Mouse (Mus musculus) midbrain, embryonic 16.5 days (tissue): ENCODE measurements around the gene Ppp1r27. TPM values are rescaled to one million over a fixed set of nuclear protein-coding genes. Genes with fewer than 3 reads are reported as not detected.

Source experiments
- ATAC-seq: fragments of 200-750 bp; cut with Nextera tagmentation; 2 replicates; pipeline ENCODE4 v1.8.0; 2017; ENCODE audit warnings: moderate TSS enrichment
- H3K27ac ChIP-seq: fragments of 300-500 bp; sonication (generic); 2 replicates; pipeline ENCODE4 v1.5.1; 2014; ENCODE audit warnings: mild to moderate bottlenecking, low read length, mixed read lengths
- H3K27me3 ChIP-seq: fragments of 300-500 bp; sonication (generic); 2 replicates; pipeline ENCODE4 v1.6.1; 2014; ENCODE audit warnings: low read depth, low read length, mixed read lengths; ENCODE audit not compliant: control insufficient read depth, insufficient read depth
- H3K36me3 ChIP-seq: fragments of 300-500 bp; sonication (generic); 2 replicates; pipeline ENCODE4 v1.6.1; 2014; ENCODE audit warnings: mild to moderate bottlenecking, low read length, moderate library complexity, mixed read lengths; ENCODE audit not compliant: control insufficient read depth, insufficient read depth
- H3K4me1 ChIP-seq: fragments of 300-500 bp; sonication (generic); 2 replicates; pipeline ENCODE4 v1.6.1; 2014; ENCODE audit warnings: mild to moderate bottlenecking, low read length, mixed read lengths; ENCODE audit not compliant: control insufficient read depth, insufficient read depth
- H3K4me2 ChIP-seq: fragments of 300-500 bp; sonication (generic); 2 replicates; pipeline ENCODE4 v1.6.1; 2014; ENCODE audit warnings: mild to moderate bottlenecking, low read length, mixed read lengths
- H3K4me3 ChIP-seq: fragments of 300-500 bp; sonication (generic); 2 replicates; pipeline ENCODE4 v1.5.1; 2014; ENCODE audit warnings: low read depth, mild to moderate bottlenecking, low read length, moderate library complexity, mixed read lengths
- H3K9ac ChIP-seq: fragments of 300-500 bp; sonication (generic); 2 replicates; pipeline ENCODE4 v1.6.1; 2014; ENCODE audit warnings: low read depth, low read length, mixed read lengths
- H3K9me3 ChIP-seq: fragments of 300-500 bp; sonication (generic); replicated peaks from 2 replicates; pipeline ENCODE4 v1.6.1; 2014; ENCODE audit warnings: mild to moderate bottlenecking, low read length, mixed read lengths; ENCODE audit not compliant: control insufficient read depth, poor library complexity, severe bottlenecking
- WGBS: fragments of 180-500 bp; shearing (Covaris S2); extraction: QIAGEN DNeasy Blood & Tissue Kit; methylation state at CpG from one replicate; pipeline ENCODE4 v1.1.7; 2014; 5-methylcytosine and 5-hydroxymethylcytosine counted together
- polyA plus RNA-seq: library from polyadenylated mRNA; unstranded; fragments of >200 nt; fragmentation: Nextera tagmentation; extraction: Ambion mirVana; gene quantifications from 2 replicates; pipeline ENCODE4 v1.2.1, GENCODE M21; 2015

Ppp1r27 gene
- polyA plus RNA-seq, 1 experiment from 2014 or later, result not detected

GRCm38 (mm10) chr11:120552736-120553135 lies 1.8 kb upstream of the Ppp1r27 start:
- Histone ChIP-seq H3K36me3 (no peaks in the 10 kb centered on the region), H3K9ac (no peak overlapping the region), H3K27me3 (no peaks in the 10 kb centered on the region), H3K27ac (no peak overlapping the region), H3K4me3 (no peak overlapping the region), H3K4me1 (peaks cover 19% of the 10 kb centered on the region), H3K4me2 (no peak overlapping the region), H3K9me3 (no peaks in the 10 kb centered on the region)
- no peak for ATAC-seq
- 75% methylated on average over 5 of the region's 5 CpGs for WGBS

- ATAC-seq, result peak; percentile 55; the same call in 1 of the 2 replicates
- Histone ChIP-seq H3K36me3 (no peaks in the 10 kb centered on the region), H3K4me1 (peaks cover 24% of the 10 kb centered on the region), H3K4me2 (peak overlapping the region; percentile 98), H3K27ac (peak overlapping the region; percentile 65), H3K27me3 (no peaks in the 10 kb centered on the region), H3K9me3 (no peaks in the 10 kb centered on the region), H3K4me3 (peak overlapping the region; percentile 97), H3K9ac (peak overlapping the region; percentile 99)
- 72% methylated on average over 11 of the region's 11 CpGs for WGBS
Measured at GRCm38 (mm10) chr11:120549986-120550809, 734 bp downstream of the Ppp1r27 start.

GRCm38 (mm10) chr11:120549168-120549945 lies 1.6 kb downstream of the Ppp1r27 start, which contains the start of gene Mcrip1:
Mcrip1 (minus strand) TSS chr11:120549727.
- H3K4me1 ChIP-seq, result peaks cover 24% of the 10 kb centered on the region
- peak within 1 kb of the TSS; percentile 99 for H3K9ac ChIP-seq
- H3K36me3 ChIP-seq, result 0 out of 2 replicates have a peak, but pooled peaks cover under 1% of the 10 kb centered on the region
- H3K4me2 ChIP-seq, result peak within 1 kb of the TSS; percentile 98
- H3K27ac ChIP-seq, result peak within 1 kb of the TSS; percentile 65
- peak within 1 kb of the TSS; percentile 97 for H3K4me3 ChIP-seq
- H3K27me3 ChIP-seq, result no peaks in the 10 kb centered on the region
- ATAC-seq, result peak; percentile 91
- WGBS, result under 1% methylated on average over 58 of the region's 87 CpGs
- no peaks in the 10 kb centered on the region for H3K9me3 ChIP-seq

- H3K4me2 ChIP-seq, result peak overlapping the region; percentile 92
- no peaks in the 10 kb centered on the region for H3K9me3 ChIP-seq
- ATAC-seq, result no peak
- peak overlapping the region; percentile 97 for H3K4me3 ChIP-seq
- H3K9ac ChIP-seq, result peak overlapping the region; percentile 99
- WGBS, result 31% methylated on average over 7 of the region's 7 CpGs
- H3K4me1 ChIP-seq, result peaks cover 24% of the 10 kb centered on the region
- H3K27me3 ChIP-seq, result no peaks in the 10 kb centered on the region
- peak overlapping the region; percentile 65; the same call in 1 of the 2 replicates for H3K27ac ChIP-seq
- peaks cover 6% of the 10 kb centered on the region; the same call in 1 of the 2 replicates for H3K36me3 ChIP-seq
Measured at GRCm38 (mm10) chr11:120548786-120549167, 2.2 kb downstream of the Ppp1r27 start.

- ATAC-seq, result no peak
- Histone ChIP-seq H3K4me1 (peaks cover 24% of the 10 kb centered on the region), H3K27me3 (no peaks in the 10 kb centered on the region), H3K36me3 (peaks cover 12% of the 10 kb centered on the region; the same call in 1 of the 2 replicates), H3K4me3 (peak overlapping the region; percentile 97; the same call in 1 of the 2 replicates), H3K4me2 (peak overlapping the region; percentile 92), H3K27ac (no peak overlapping the region), H3K9me3 (no peaks in the 10 kb centered on the region), H3K9ac (peak overlapping the region; percentile 99)
- 77% methylated on average over 3 of the region's 3 CpGs for WGBS
Measured at GRCm38 (mm10) chr11:120548214-120548613, 2.7 kb downstream of the Ppp1r27 start.

GRCm38 (mm10) chr11:120547469-120547868 lies 3.5 kb downstream of the Ppp1r27 start:
- Histone ChIP-seq H3K27ac (no peak overlapping the region), H3K27me3 (no peaks in the 10 kb centered on the region), H3K4me3 (no peak overlapping the region), H3K9me3 (no peaks in the 10 kb centered on the region), H3K4me1 (peaks cover 24% of the 10 kb centered on the region), H3K4me2 (no peak overlapping the region), H3K9ac (no peak overlapping the region), H3K36me3 (peaks cover 19% of the 10 kb centered on the region)
- WGBS, result 66% methylated on average over 2 of the region's 2 CpGs
- ATAC-seq, result no peak

- no peak overlapping the region for H3K4me3 ChIP-seq
- H3K27ac ChIP-seq, result no peak overlapping the region
- peaks cover 26% of the 10 kb centered on the region for H3K36me3 ChIP-seq
- H3K4me1 ChIP-seq, result peaks cover 24% of the 10 kb centered on the region
- no peak for ATAC-seq
- no peak overlapping the region for H3K9ac ChIP-seq
- H3K27me3 ChIP-seq, result no peaks in the 10 kb centered on the region
- 100% methylated on average over 3 of the region's 3 CpGs for WGBS
- no peak overlapping the region for H3K4me2 ChIP-seq
- no peaks in the 10 kb centered on the region for H3K9me3 ChIP-seq
Measured at GRCm38 (mm10) chr11:120545964-120546363, 5.0 kb downstream of the Ppp1r27 start.

- 81% methylated on average over 6 of the region's 6 CpGs for WGBS
- no peaks in the 10 kb centered on the region for H3K27me3 ChIP-seq
- H3K4me1 ChIP-seq, result peaks cover 16% of the 10 kb centered on the region; the same call in 1 of the 2 replicates
- H3K4me2 ChIP-seq, result no peak overlapping the region
- no peak for ATAC-seq
- no peak overlapping the region for H3K4me3 ChIP-seq
- H3K9me3 ChIP-seq, result no peaks in the 10 kb centered on the region
- no peak overlapping the region for H3K27ac ChIP-seq
- peaks cover 26% of the 10 kb centered on the region for H3K36me3 ChIP-seq
- no peak overlapping the region for H3K9ac ChIP-seq
Measured at GRCm38 (mm10) chr11:120542376-120542775, 8.6 kb downstream of the Ppp1r27 start.
